Mouse (Mus musculus): Measurements from ENCODE around the gene Mpg.

Mpg gene

GRCm38 (mm10) chr11:32201922-32202685 lies 24.2 kb upstream of the Mpg start:
- no peak for DNase-seq

GRCm38 (mm10) chr11:32205058-32205873 lies 21.0 kb upstream of the Mpg start, which contains the start of gene Snrnp25:
TSS of gene Snrnp25 (plus strand) at chr11:32205415.
- DNase-seq: peak; percentile 95 to 96

- DNase-seq: no peak
Observed at GRCm38 (mm10) chr11:32210623-32211022, 15.7 kb upstream of the Mpg start.

- peak in 1 of 2 experiments; percentile 13 for DNase-seq
Observed at GRCm38 (mm10) chr11:32215372-32216162, 10.7 kb upstream of the Mpg start.

- DNase-seq: peak; percentile 88 to 93
Observed at GRCm38 (mm10) chr11:32216851-32217250, 9.5 kb upstream of the Mpg start.

- DNase-seq: peak in 1 of 2 experiments; percentile 43
Observed at GRCm38 (mm10) chr11:32218501-32219050, 7.7 kb upstream of the Mpg start.

- peak in 1 of 2 experiments; percentile 16 for DNase-seq
Observed at GRCm38 (mm10) chr11:32219287-32219686, 7.0 kb upstream of the Mpg start.

- DNase-seq: peak; percentile 27 to 43
Observed at GRCm38 (mm10) chr11:32220607-32221224, 5.6 kb upstream of the Mpg start.

- DNase-seq: peak; percentile 43 to 62
Observed at GRCm38 (mm10) chr11:32221225-32221950, 4.9 kb upstream of the Mpg start.

- peak; percentile 44 to 63 for DNase-seq
Observed at GRCm38 (mm10) chr11:32221951-32222409, 4.3 kb upstream of the Mpg start, which contains the start of gene Rhbdf1. TSS of gene Rhbdf1 (minus strand) at chr11:32222300.

GRCm38 (mm10) chr11:32222570-32223194 lies 3.6 kb upstream of the Mpg start:
- peak; percentile 40 to 45 for DNase-seq

- peak in 1 of 2 experiments; percentile 13 for DNase-seq
Observed at GRCm38 (mm10) chr11:32223297-32223967, 2.9 kb upstream of the Mpg start.

GRCm38 (mm10) chr11:32224468-32225139 lies 1.7 kb upstream of the Mpg start:
- DNase-seq: peak; percentile 74 to 77

GRCm38 (mm10) chr11:32225222-32226104 lies 842 bp upstream of the Mpg start:
- DNase-seq: peak; percentile 38 to 44

- peak; percentile 76 to 82 for DNase-seq
Observed at GRCm38 (mm10) chr11:32227041-32227440, 736 bp downstream of the Mpg start.

GRCm38 (mm10) chr11:32227555-32227954 lies 1.2 kb downstream of the Mpg start:
- DNase-seq: peak in 1 of 2 experiments; percentile 39

- peak in 1 of 2 experiments; percentile 32 for DNase-seq
Observed at GRCm38 (mm10) chr11:32228292-32228845, 2.1 kb downstream of the Mpg start.

- DNase-seq: peak; percentile 61
Observed at GRCm38 (mm10) chr11:32230220-32230619, 3.9 kb downstream of the Mpg start.
